Mouse (Mus musculus) CH12.LX (cell line): ENCODE data around the gene Ppl. TPM values are rescaled to one million over a fixed set of nuclear protein-coding genes. Genes with fewer than 3 reads are reported as not detected.

Source experiments
- DNase-seq: peaks from one replicate; pipeline ENCODE4 v3.0.0-alpha.2; 2013; ENCODE audit errors: extremely low read depth
- H3K27ac ChIP-seq: 2 replicates; pipeline ENCODE4 v1.5.1; 2012; ENCODE audit warnings: low read depth, mild to moderate bottlenecking, control low read depth, moderate library complexity; ENCODE audit not compliant: insufficient read depth
- H3K27me3 ChIP-seq: replicated peaks from 2 replicates; pipeline ENCODE3; 2012; ENCODE audit warnings: inconsistent platforms
- H3K36me3 ChIP-seq, 2 experiments: replicated peaks in 1 of 2; 2 replicates each; pipeline versions ENCODE3 to v1.6.1; 2012; ENCODE audit warnings: inconsistent platforms in 1 of 2, low read length in 1 of 2, mild to moderate bottlenecking in 1 of 2, mixed read lengths in 1 of 2, moderate library complexity in 1 of 2; ENCODE audit not compliant: control insufficient read depth in 1 of 2, insufficient read depth in 1 of 2
- H3K4me1 ChIP-seq, 2 experiments: 2 replicates each; pipeline ENCODE4 v1.6.1; 2012; ENCODE audit warnings: inconsistent platforms in 1 of 2, moderate library complexity in 1 of 2; ENCODE audit not compliant: insufficient read depth in 2 of 2, control insufficient read depth in 1 of 2
- H3K4me2 ChIP-seq: 2 replicates; pipeline ENCODE4 v1.6.1; 2012; ENCODE audit warnings: low read depth, mild to moderate bottlenecking, control low read depth; ENCODE audit not compliant: poor library complexity, insufficient read depth, severe bottlenecking
- H3K4me3 ChIP-seq, 3 experiments: fragments of 150-350 bp in 1 of 3; sonication (generic) in 1 of 3; replicated peaks in 1 of 3; 2 replicates each; pipeline versions ENCODE3 to v1.5.1; 2011 to 2012; ENCODE audit warnings: low read depth in 2 of 3, low read length in 2 of 3, mild to moderate bottlenecking in 2 of 3, moderate library complexity in 2 of 3, control low read depth in 1 of 3, improper control_type of control experiment in 1 of 3, inconsistent platforms in 1 of 3, mixed read lengths in 1 of 3; ENCODE audit not compliant: poor library complexity in 1 of 3
- H3K79me2 ChIP-seq: replicated peaks from 2 replicates; pipeline ENCODE4 v1.6.1; 2012; ENCODE audit warnings: mild to moderate bottlenecking, moderate library complexity; ENCODE audit not compliant: control insufficient read depth, poor library complexity, insufficient read depth, severe bottlenecking; ENCODE audit errors: extremely low read depth
- H3K9ac ChIP-seq: 2 replicates; pipeline ENCODE4 v1.6.1; 2012; ENCODE audit warnings: low read depth, mild to moderate bottlenecking, control low read depth, moderate library complexity; ENCODE audit not compliant: insufficient read depth
- H3K9me3 ChIP-seq: replicated peaks from 2 replicates; pipeline ENCODE3; 2012; ENCODE audit warnings: low read length, inconsistent platforms, mixed read lengths
- BHLHE40 ChIP-seq: IDR thresholded peaks from 2 replicates; pipeline ENCODE4 v1.6.1; 2011; ENCODE audit warnings: mild to moderate bottlenecking, low read depth, low read length, improper control_type of control experiment
- EP300 ChIP-seq: IDR thresholded peaks from 2 replicates; pipeline ENCODE4 v1.6.1; 2011; ENCODE audit warnings: low read length, improper control_type of control experiment
- GABPA ChIP-seq: IDR thresholded peaks from 2 replicates; pipeline ENCODE4 v1.6.1; 2012; ENCODE audit warnings: low read depth, low read length, improper control_type of control experiment, inconsistent platforms; ENCODE audit not compliant: insufficient replicate concordance
- JUN ChIP-seq: IDR thresholded peaks from 2 replicates; pipeline ENCODE4 v1.6.1; 2011; ENCODE audit warnings: low read depth, mild to moderate bottlenecking, low read length, improper control_type of control experiment, moderate library complexity; ENCODE audit not compliant: insufficient read depth
- JUND ChIP-seq: conservative IDR thresholded peaks from 2 replicates; pipeline ENCODE4 v1.6.1; 2011; ENCODE audit warnings: low read depth, low read length, improper control_type of control experiment
- MAZ ChIP-seq: IDR thresholded peaks from 2 replicates; pipeline ENCODE4 v1.6.1; 2012; ENCODE audit warnings: low read depth, mild to moderate bottlenecking, inconsistent platforms, low read length, improper control_type of control experiment, moderate library complexity
- MEF2A ChIP-seq: IDR thresholded peaks from 2 replicates; pipeline ENCODE4 v1.6.1; 2014; ENCODE audit warnings: low read depth, mild to moderate bottlenecking, inconsistent platforms, low read length, improper control_type of control experiment, borderline replicate concordance
- NELFE ChIP-seq: IDR thresholded peaks from 2 replicates; pipeline ENCODE4 v1.6.1; 2011; ENCODE audit warnings: low read depth, low read length, improper control_type of control experiment
- NRF1 ChIP-seq: IDR thresholded peaks from 2 replicates; pipeline ENCODE4 v1.6.1; 2014; ENCODE audit warnings: low read depth, mild to moderate bottlenecking, inconsistent platforms, low read length, improper control_type of control experiment, moderate library complexity
- POLR2A ChIP-seq: IDR thresholded peaks from 2 replicates; pipeline ENCODE4 v1.6.1; 2011; ENCODE audit warnings: low read depth, mild to moderate bottlenecking, improper control_type of control experiment, low read length
- RAD21 ChIP-seq: IDR thresholded peaks from 2 replicates; pipeline ENCODE4 v1.6.1; 2011; ENCODE audit warnings: low read depth, mild to moderate bottlenecking, low read length, improper control_type of control experiment, moderate library complexity
- RCOR1 ChIP-seq: conservative IDR thresholded peaks from 2 replicates; pipeline ENCODE4 v1.6.1; 2012; ENCODE audit warnings: low read depth, mild to moderate bottlenecking, inconsistent platforms, low read length, improper control_type of control experiment
- SIN3A ChIP-seq: IDR thresholded peaks from 2 replicates; pipeline ENCODE4 v1.6.1; 2012; ENCODE audit warnings: low read length, improper control_type of control experiment, inconsistent platforms
- TBP ChIP-seq: conservative IDR thresholded peaks from 2 replicates; pipeline ENCODE4 v1.6.1; 2011; ENCODE audit warnings: low read depth, low read length, improper control_type of control experiment
- UBTF ChIP-seq: IDR thresholded peaks from 2 replicates; pipeline ENCODE4 v1.6.1; 2012; ENCODE audit warnings: low read depth, mild to moderate bottlenecking, inconsistent platforms, low read length, improper control_type of control experiment, moderate library complexity
- USF1 ChIP-seq: IDR thresholded peaks from 2 replicates; pipeline ENCODE4 v1.6.1; 2014; ENCODE audit warnings: low read depth, mild to moderate bottlenecking, inconsistent platforms, low read length, improper control_type of control experiment
- USF2 ChIP-seq: conservative IDR thresholded peaks from 2 replicates; pipeline ENCODE4 v1.6.1; 2011; ENCODE audit warnings: low read depth, low read length, improper control_type of control experiment
- ZKSCAN1 ChIP-seq: IDR thresholded peaks from 2 replicates; pipeline ENCODE4 v1.6.1; 2012; ENCODE audit warnings: low read depth, inconsistent platforms, low read length, improper control_type of control experiment, borderline replicate concordance
- dilution Hi-C: fragments of 300-500 bp; cut with MboI; formaldehyde crosslinking; loops from 2 replicates; pipeline ENCODE4 v1.14.3; 2020; ENCODE audit warnings: low sequenced_read_pairs; ENCODE audit not compliant: extremely low pct_unique_long_range_greater_than_20kb, extremely low pct_ligation_motif_present
- in situ Hi-C: fragments of 300-500 bp; cut with MboI; formaldehyde crosslinking; loops from 3 replicates; pipeline ENCODE4 v1.14.3; 2019; ENCODE audit warnings: low sequenced_read_pairs, low pct_ligation_motif_present, low pct_unique_long_range_greater_than_20kb, mixed read lengths
- polyA plus RNA-seq: library from polyadenylated mRNA; unstranded; fragments of >175 nt; gene quantifications from 2 replicates; pipeline ENCODE4 v1.2.1, GENCODE M21; 2012; ENCODE audit warnings: low read depth; ENCODE audit not compliant: insufficient read length
- total RNA-seq, 2 experiments: library from RNA; depleted of rRNA; stranded (reverse); fragments of 300-350 nt in 1 of 2; fragments of >200 nt in 1 of 2; gene quantifications; 2 replicates each; pipeline ENCODE4 v1.2.3; 2012 to 2014

Ppl gene
- total and polyA plus RNA-seq, 3 experiments, result 0.04 to 0.25 TPM; not detected in 1

GRCm38 (mm10) chr16:5134623-5135330, 2.6 kb upstream of the Ppl start:
- H3K9ac ChIP-seq, result no peak overlapping the region
- dilution Hi-C loops, result no loop called here
- TF ChIP-seq BHLHE40 (peak; percentile 64), MAZ (no peak)
- TF ChIP-seq, all 38 proteins: peak for 1
- H3K27me3 ChIP-seq, result peaks cover 62% of the 10 kb centered on the region
- H3K9me3 ChIP-seq, result peaks cover 9% of the 10 kb centered on the region
- H3K36me3 ChIP-seq, result no peaks in the 10 kb centered on the region
- H3K79me2 ChIP-seq, result no peaks in the 10 kb centered on the region
- DNase-seq, result no peak
- H3K4me2 ChIP-seq, result no peak overlapping the region
- H3K4me3 ChIP-seq, result no peak overlapping the region
- H3K4me1 ChIP-seq, result peaks cover 15 to 18% of the 10 kb centered on the region in 2 experiments
- in situ Hi-C loops, result loop anchor here (25.0 kb wide), 1 partner anchor 497 kb away; the partner anchor contains the start of genes Dnaja3 and Vasn
- H3K27ac ChIP-seq, result no peak overlapping the region

- peak overlapping the region in 1 of 3 experiments; percentile 56 for H3K4me3 ChIP-seq
- H3K4me2 ChIP-seq, result peak overlapping the region; percentile 91
- H3K9me3 ChIP-seq, result peaks cover 9% of the 10 kb centered on the region
- H3K9ac ChIP-seq, result no peak overlapping the region
- H3K27me3 ChIP-seq, result peaks cover 91% of the 10 kb centered on the region
- no peak overlapping the region for H3K27ac ChIP-seq
- no peak for TF ChIP-seq USF1
- no peak for TF ChIP-seq JUN
- no peak for TF ChIP-seq NELFE
- TF ChIP-seq EP300, result no peak
- TF ChIP-seq ZKSCAN1, result no peak
- TF ChIP-seq JUND, result no peak
- no peak for TF ChIP-seq RAD21
- no peak for TF ChIP-seq SIN3A
- TF ChIP-seq POLR2A, result no peak
- TF ChIP-seq USF2, result no peak
- TF ChIP-seq MEF2A, result no peak
- no peak for TF ChIP-seq UBTF
- no peak for TF ChIP-seq GABPA
- TF ChIP-seq NRF1, result no peak
- no peak for TF ChIP-seq TBP
- no peak for TF ChIP-seq RCOR1
- TF ChIP-seq, all 38 proteins: peak for 0
- in situ Hi-C loops, result loop anchor here (25.0 kb wide), 1 partner anchor 494 kb away; the partner anchor contains the start of genes Dnaja3 and Vasn
- no peak for DNase-seq
- peaks cover 15 to 18% of the 10 kb centered on the region in 2 experiments for H3K4me1 ChIP-seq
- H3K79me2 ChIP-seq, result no peaks in the 10 kb centered on the region
- dilution Hi-C loops, result no loop called here
- no peaks in the 10 kb centered on the region for H3K36me3 ChIP-seq
These were observed 834 bp downstream of the Ppl start for GRCm38 (mm10) chr16:5131251-5131922.
